Mouse (Mus musculus): Measurements from ENCODE around the gene Gabrr2. TPM values are rescaled to one million over a fixed set of nuclear protein-coding genes. Genes with fewer than 3 reads are reported as not detected.

Gene Gabrr2
- polyA plus RNA-seq (2014; fragmentation: Illumina TruSeq; extraction: RNeasy Lipid Tissue Mini Kit (QIAGEN cat#74804); ENCODE audit: low read depth, low replicate concordance) = not detected

GRCm38 (mm10) chr4:33062981-33063380, at the start of gene Gabrr2:
TSS of gene Gabrr2 (plus strand) at chr4:33062999.

GRCm38 (mm10) chr4:33031195-33031960, 31.4 kb upstream of the Gabrr2 start, which contains the start of gene Ube2j1:
TSS of gene Ube2j1 (plus strand) at chr4:33031416.

GRCm38 (mm10) chr4:33132221-33132620, 69.4 kb downstream of the Gabrr2 start, which contains the start of gene Gabrr1:
TSS of gene Gabrr1 (plus strand) at chr4:33132521.

Other genes with a start within 250 kb of the Gabrr2 start
- gene Ankrd6, start 112.2 kb upstream of the Gabrr2 start, polyA plus RNA-seq (2014; fragmentation: Illumina TruSeq; extraction: RNeasy Lipid Tissue Mini Kit (QIAGEN cat#74804); ENCODE audit: low read depth, low replicate concordance) = 1.5 TPM
- 10.1 TPM for gene Rragd, start 80.0 kb upstream of the Gabrr2 start, polyA plus RNA-seq (2014; fragmentation: Illumina TruSeq; extraction: RNeasy Lipid Tissue Mini Kit (QIAGEN cat#74804); ENCODE audit: low read depth, low replicate concordance)
- 512 TPM for gene Ube2j1, start 31.6 kb upstream of the Gabrr2 start, polyA plus RNA-seq (2014; fragmentation: Illumina TruSeq; extraction: RNeasy Lipid Tissue Mini Kit (QIAGEN cat#74804); ENCODE audit: low read depth, low replicate concordance)
- gene Gabrr1, start 69.5 kb downstream of the Gabrr2 start, polyA plus RNA-seq (2014; fragmentation: Illumina TruSeq; extraction: RNeasy Lipid Tissue Mini Kit (QIAGEN cat#74804); ENCODE audit: low read depth, low replicate concordance) = not detected
- 1.3 TPM for gene Pm20d2, start 126.7 kb downstream of the Gabrr2 start, polyA plus RNA-seq (2014; fragmentation: Illumina TruSeq; extraction: RNeasy Lipid Tissue Mini Kit (QIAGEN cat#74804); ENCODE audit: low read depth, low replicate concordance)
- gene Srsf12, start 146.0 kb downstream of the Gabrr2 start, polyA plus RNA-seq (2014; fragmentation: Illumina TruSeq; extraction: RNeasy Lipid Tissue Mini Kit (QIAGEN cat#74804); ENCODE audit: low read depth, low replicate concordance) = 1.6 TPM
- 46.2 TPM for gene Pnrc1, start 227.2 kb downstream of the Gabrr2 start, polyA plus RNA-seq (2014; fragmentation: Illumina TruSeq; extraction: RNeasy Lipid Tissue Mini Kit (QIAGEN cat#74804); ENCODE audit: low read depth, low replicate concordance)
- gene Rngtt, start 247.3 kb downstream of the Gabrr2 start, polyA plus RNA-seq (2014; fragmentation: Illumina TruSeq; extraction: RNeasy Lipid Tissue Mini Kit (QIAGEN cat#74804); ENCODE audit: low read depth, low replicate concordance) = 24.0 TPM

Data from testis, adult 10 weeks (tissue).